Mouse (Mus musculus) kidney, postnatal 0 days (tissue): ENCODE results near the gene Ncmap. TPM values are rescaled to one million over a fixed set of nuclear protein-coding genes. Genes with fewer than 3 reads are reported as not detected.

Experiments
- ATAC-seq: fragments of 200-750 bp; cut with Nextera tagmentation; replicated peaks from 2 replicates; pipeline ENCODE4 v1.8.0; 2017; ENCODE audit warnings: low read depth, moderate number of reproducible peaks, moderate TSS enrichment, moderate library complexity; ENCODE audit not compliant: low FRiP score
- DNase-seq: peaks from one replicate; pipeline ENCODE4 v3.0.0-alpha.2; 2016; ENCODE audit warnings: low spot score
- H3K27ac ChIP-seq: fragments of 300-500 bp; sonication (generic); 2 replicates; pipeline ENCODE4 v1.5.1; 2014; ENCODE audit warnings: mild to moderate bottlenecking
- H3K27me3 ChIP-seq: fragments of 300-500 bp; sonication (generic); 2 replicates; pipeline ENCODE4 v1.6.1; 2014; ENCODE audit warnings: low read length, mixed read lengths; ENCODE audit not compliant: insufficient read depth
- H3K36me3 ChIP-seq: fragments of 300-500 bp; sonication (generic); 2 replicates; pipeline ENCODE4 v1.6.1; 2014; ENCODE audit warnings: low read length, mixed read lengths; ENCODE audit not compliant: insufficient read depth
- H3K4me1 ChIP-seq: fragments of 300-500 bp; sonication (generic); replicated peaks from 2 replicates; pipeline ENCODE4 v1.6.1; 2014; ENCODE audit warnings: antibody characterized with exemption, low read length, mixed read lengths; ENCODE audit not compliant: insufficient read depth
- H3K4me2 ChIP-seq: fragments of 300-500 bp; sonication (generic); 2 replicates; pipeline ENCODE4 v1.6.1; 2014; ENCODE audit warnings: mild to moderate bottlenecking, low read length, moderate library complexity, mixed read lengths
- H3K4me3 ChIP-seq: fragments of 300-500 bp; sonication (generic); replicated peaks from 2 replicates; pipeline ENCODE4 v1.5.1; 2014; ENCODE audit warnings: low read depth, low read length
- H3K9ac ChIP-seq: fragments of 300-500 bp; sonication (generic); 2 replicates; pipeline ENCODE4 v1.6.1; 2014; ENCODE audit warnings: low read depth, low read length
- H3K9me3 ChIP-seq: fragments of 300-500 bp; sonication (generic); replicated peaks from 2 replicates; pipeline ENCODE4 v1.6.1; 2016; ENCODE audit warnings: low read length, inconsistent platforms, mixed read lengths
- CTCF ChIP-seq: IDR thresholded peaks from 2 replicates; pipeline ENCODE4 v1.5.1; 2016; ENCODE audit warnings: antibody characterized with exemption, low read depth, mild to moderate bottlenecking, moderate library complexity
- WGBS: fragments of 180-500 bp; shearing (Covaris S2); extraction: QIAGEN DNeasy Blood & Tissue Kit; methylation state at CpG from one replicate; pipeline ENCODE4 v1.1.7; 2014; 5-methylcytosine and 5-hydroxymethylcytosine counted together
- polyA plus RNA-seq: library from polyadenylated mRNA; unstranded; fragments of >200 nt; fragmentation: Nextera tagmentation; extraction: Ambion mirVana; gene quantifications from 2 replicates; pipeline ENCODE4 v1.2.1, GENCODE M21; 2015

Gene Ncmap
- polyA plus RNA-seq, 1 experiment from 2014 or later: 2.0 TPM

GRCm38 (mm10) chr4:135406180-135406579, 8.2 kb upstream of the Ncmap start:
- H3K4me3 ChIP-seq: no peak overlapping the region
- H3K36me3 ChIP-seq: no peaks in the 10 kb centered on the region
- H3K9ac ChIP-seq: no peak overlapping the region
- 48% methylated on average over 5 of the region's 5 CpGs for WGBS
- H3K4me1 ChIP-seq: no peaks in the 10 kb centered on the region
- ATAC-seq (no peak), DNase-seq (no peak)
- H3K9me3 ChIP-seq: no peaks in the 10 kb centered on the region
- no peak overlapping the region for H3K4me2 ChIP-seq
- H3K27me3 ChIP-seq: no peaks in the 10 kb centered on the region
- no peak overlapping the region for H3K27ac ChIP-seq
- TF ChIP-seq CTCF: no peak

- DNase-seq (no peak), ATAC-seq (no peak)
- no peak for TF ChIP-seq CTCF
- Histone ChIP-seq H3K36me3 (no peaks in the 10 kb centered on the region), H3K4me1 (no peaks in the 10 kb centered on the region), H3K9ac (no peak overlapping the region), H3K4me3 (no peak overlapping the region), H3K4me2 (no peak overlapping the region), H3K27me3 (no peaks in the 10 kb centered on the region), H3K9me3 (no peaks in the 10 kb centered on the region), H3K27ac (no peak overlapping the region)
- 96% methylated on average over 2 of the region's 2 CpGs for WGBS
Measured at GRCm38 (mm10) chr4:135404916-135405315, 6.9 kb upstream of the Ncmap start.

GRCm38 (mm10) chr4:135404048-135404447, 6.0 kb upstream of the Ncmap start:
- no peaks in the 10 kb centered on the region for H3K4me1 ChIP-seq
- no peak for DNase-seq
- no peak overlapping the region for H3K4me3 ChIP-seq
- 56% methylated on average over 10 of the region's 10 CpGs for WGBS
- no peak overlapping the region for H3K4me2 ChIP-seq
- no peaks in the 10 kb centered on the region for H3K27me3 ChIP-seq
- no peak overlapping the region for H3K9ac ChIP-seq
- H3K9me3 ChIP-seq: no peaks in the 10 kb centered on the region
- no peak for ATAC-seq
- H3K27ac ChIP-seq: no peak overlapping the region
- no peaks in the 10 kb centered on the region for H3K36me3 ChIP-seq
- TF ChIP-seq CTCF: no peak

- no peaks in the 10 kb centered on the region for H3K9me3 ChIP-seq
- DNase-seq (no peak), ATAC-seq (no peak)
- no peaks in the 10 kb centered on the region for H3K36me3 ChIP-seq
- H3K4me2 ChIP-seq: no peak overlapping the region
- no peak overlapping the region for H3K9ac ChIP-seq
- peaks cover 7% of the 10 kb centered on the region; the same call in 1 of the 2 replicates for H3K4me1 ChIP-seq
- no peak overlapping the region for H3K4me3 ChIP-seq
- H3K27ac ChIP-seq: no peak overlapping the region
- no peaks in the 10 kb centered on the region for H3K27me3 ChIP-seq
- no peak for TF ChIP-seq CTCF
- WGBS: 32% methylated on average over 7 of the region's 7 CpGs
Measured at GRCm38 (mm10) chr4:135401881-135402280, 3.9 kb upstream of the Ncmap start.

- Histone ChIP-seq H3K27ac (no peak overlapping the region), H3K4me2 (peak overlapping the region; percentile 76), H3K36me3 (no peaks in the 10 kb centered on the region), H3K9ac (0 out of 2 replicates have a peak overlapping the region, but pooled peaks have one; percentile 18), H3K27me3 (no peaks in the 10 kb centered on the region), H3K4me1 (peaks cover 7% of the 10 kb centered on the region; the same call in 1 of the 2 replicates), H3K9me3 (no peaks in the 10 kb centered on the region), H3K4me3 (peak overlapping the region; percentile 38)
- no peak for TF ChIP-seq CTCF
- ATAC-seq (peak; percentile 21; the same call in 1 of the 2 replicates), DNase-seq (no peak)
- WGBS: 10% methylated on average over 16 of the region's 16 CpGs
Measured at GRCm38 (mm10) chr4:135397551-135397950, 476 bp downstream of the Ncmap start.

- Histone ChIP-seq H3K9me3 (no peaks in the 10 kb centered on the region), H3K4me2 (no peak overlapping the region), H3K27me3 (no peaks in the 10 kb centered on the region), H3K4me1 (peaks cover 7% of the 10 kb centered on the region; the same call in 1 of the 2 replicates), H3K36me3 (no peaks in the 10 kb centered on the region), H3K4me3 (no peak overlapping the region), H3K9ac (no peak overlapping the region), H3K27ac (no peak overlapping the region)
- 91% methylated on average over 5 of the region's 5 CpGs for WGBS
- no peak; the same call in 1 of the 2 replicates for TF ChIP-seq CTCF
- ATAC-seq (no peak), DNase-seq (no peak)
Measured at GRCm38 (mm10) chr4:135396303-135396702, 1.7 kb downstream of the Ncmap start.

GRCm38 (mm10) chr4:135395375-135395774, 2.7 kb downstream of the Ncmap start:
- 84% methylated on average over 4 of the region's 4 CpGs for WGBS
- H3K4me3 ChIP-seq: no peak overlapping the region
- DNase-seq (no peak), ATAC-seq (no peak)
- no peak overlapping the region for H3K27ac ChIP-seq
- H3K4me1 ChIP-seq: peaks cover 7% of the 10 kb centered on the region; the same call in 1 of the 2 replicates
- no peaks in the 10 kb centered on the region for H3K9me3 ChIP-seq
- no peaks in the 10 kb centered on the region for H3K27me3 ChIP-seq
- H3K4me2 ChIP-seq: no peak overlapping the region
- no peak overlapping the region for H3K9ac ChIP-seq
- no peaks in the 10 kb centered on the region for H3K36me3 ChIP-seq
- no peak for TF ChIP-seq CTCF
